Mouse (Mus musculus): ENCODE measurements around the gene Olfr550. TPM values are rescaled to one million over a fixed set of nuclear protein-coding genes. Genes with fewer than 3 reads are reported as not detected.

Gene Olfr550
- not detected in 2 replicates for polyA plus RNA-seq (2015; fragmentation: Nextera tagmentation; extraction: Ambion mirVana)

DNA sequence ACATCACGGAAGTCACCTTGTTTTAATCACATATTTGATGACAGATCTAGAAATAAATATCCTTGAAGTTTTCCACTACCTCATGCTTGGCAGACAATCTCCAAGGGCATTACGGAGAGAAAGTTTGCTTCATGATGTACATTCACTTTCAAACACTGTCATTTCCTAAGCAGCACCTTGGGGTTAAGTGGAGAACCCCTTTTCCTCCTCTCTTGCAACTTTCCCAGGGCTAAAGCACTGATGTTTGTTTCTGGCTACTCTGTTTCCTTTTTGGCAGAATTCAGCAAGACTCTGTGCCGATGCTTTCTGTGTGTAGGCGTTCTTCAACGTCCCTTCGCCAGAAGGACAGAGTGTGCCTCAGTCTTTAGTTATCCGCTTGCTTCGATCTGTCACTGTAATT is at the start of gene Olfr550:
Gene Olfr550, plus strand, starts transcription at position 301 of the 400 bp plus-strand sequence.
- H3K27ac ChIP-seq (ENCODE audit: low read length), result no peak within 1 kb of the TSS
- no peaks in the 10 kb centered on the region for H3K4me1 ChIP-seq (ENCODE audit: control insufficient read depth, insufficient read depth, low read length)
- H3K36me3 ChIP-seq (ENCODE audit: control insufficient read depth, insufficient read depth, low read length), result no peaks in the 10 kb centered on the region
- 87% methylated on average over 8 of the region's 8 CpGs for WGBS
- no peak within 1 kb of the TSS for H3K4me2 ChIP-seq (ENCODE audit: low read depth, low read length)
- H3K9ac ChIP-seq (ENCODE audit: low read length), result no peak within 1 kb of the TSS
- H3K27me3 ChIP-seq (ENCODE audit: control insufficient read depth, insufficient read depth, low read length), result no peaks in the 10 kb centered on the region
- no peak for ATAC-seq (ENCODE audit: insufficient read depth, low FRiP score)
- H3K4me3 ChIP-seq (replicated peaks; ENCODE audit: low read length), result no peak within 1 kb of the TSS
- H3K9me3 ChIP-seq (replicated peaks; ENCODE audit: control insufficient read depth, low read length), result no peaks in the 10 kb centered on the region

DNA sequence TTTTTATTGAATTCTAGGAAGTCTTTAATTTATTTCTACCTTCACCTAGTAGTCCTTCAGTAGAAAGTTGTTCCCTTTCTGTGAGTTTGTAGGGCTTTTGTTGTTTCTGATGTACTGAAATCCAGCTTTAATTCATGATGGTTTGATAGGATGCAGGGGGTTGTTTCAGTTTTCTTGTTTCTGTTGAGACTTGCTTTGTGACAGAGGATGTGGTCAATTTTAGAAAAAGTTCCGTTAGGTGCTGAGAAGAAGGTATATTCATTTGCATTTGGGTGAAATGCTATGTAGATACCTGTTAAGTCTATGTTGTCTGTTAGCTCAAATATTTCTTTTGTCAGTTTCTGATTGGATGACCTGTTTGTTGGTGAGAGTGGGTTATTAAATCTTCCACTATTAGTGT is 42.2 kb upstream of the Olfr550 start:
- no peak for ATAC-seq (ENCODE audit: insufficient read depth, low FRiP score)

DNA sequence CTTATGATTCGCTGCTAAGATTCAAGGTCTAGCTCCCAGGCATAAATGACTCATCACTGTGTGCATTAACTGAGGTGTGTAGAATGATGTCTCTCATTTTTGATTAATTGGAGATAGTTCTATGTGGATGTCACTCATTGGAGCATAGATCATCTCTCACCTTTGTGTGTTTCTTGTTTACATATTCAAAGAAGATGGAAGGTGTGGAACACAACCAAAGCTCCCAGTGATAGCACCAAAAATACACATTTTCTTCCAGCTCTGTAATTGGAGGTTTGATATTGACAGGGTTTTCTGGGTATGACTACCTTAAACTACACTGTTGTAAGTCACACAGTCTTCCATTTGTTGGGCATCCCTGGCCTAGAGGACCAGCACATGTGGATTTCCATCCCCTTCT is 36.8 kb upstream of the Olfr550 start, which contains the start of gene Olfr547:
Gene Olfr547, plus strand, starts transcription at position 301 of the 400 bp plus-strand sequence.
- H3K27me3 ChIP-seq (ENCODE audit: control insufficient read depth, insufficient read depth, low read length), result no peaks in the 10 kb centered on the region
- no peak within 1 kb of the TSS for H3K9ac ChIP-seq (ENCODE audit: low read length)
- H3K36me3 ChIP-seq (ENCODE audit: control insufficient read depth, insufficient read depth, low read length), result no peaks in the 10 kb centered on the region
- no peaks in the 10 kb centered on the region for H3K4me1 ChIP-seq (ENCODE audit: control insufficient read depth, insufficient read depth, low read length)
- H3K4me2 ChIP-seq (ENCODE audit: low read depth, low read length), result no peak within 1 kb of the TSS
- ATAC-seq (ENCODE audit: insufficient read depth, low FRiP score), result no peak
- H3K9me3 ChIP-seq (replicated peaks; ENCODE audit: control insufficient read depth, low read length), result no peaks in the 10 kb centered on the region
- H3K4me3 ChIP-seq (replicated peaks; ENCODE audit: low read length), result no peak within 1 kb of the TSS
- H3K27ac ChIP-seq (ENCODE audit: low read length), result no peak within 1 kb of the TSS
- 71% methylated on average over 1 of the region's 1 CpGs for WGBS

More for the DNA sequence above, 42.2 kb upstream of the Olfr550 start:
- no peak overlapping the region for H3K4me2 ChIP-seq (ENCODE audit: low read depth, low read length)
- WGBS, result 78% methylated on average over 1 of the region's 1 CpGs
- no peak overlapping the region for H3K9ac ChIP-seq (ENCODE audit: low read length)
- H3K27me3 ChIP-seq (ENCODE audit: control insufficient read depth, insufficient read depth, low read length), result no peaks in the 10 kb centered on the region
- no peaks in the 10 kb centered on the region for H3K9me3 ChIP-seq (replicated peaks; ENCODE audit: control insufficient read depth, low read length)
- H3K4me1 ChIP-seq (ENCODE audit: control insufficient read depth, insufficient read depth, low read length), result no peaks in the 10 kb centered on the region
- no peak overlapping the region for H3K4me3 ChIP-seq (replicated peaks; ENCODE audit: low read length)
- no peaks in the 10 kb centered on the region for H3K36me3 ChIP-seq (ENCODE audit: control insufficient read depth, insufficient read depth, low read length)
- H3K27ac ChIP-seq (ENCODE audit: low read length), result no peak overlapping the region

DNA sequence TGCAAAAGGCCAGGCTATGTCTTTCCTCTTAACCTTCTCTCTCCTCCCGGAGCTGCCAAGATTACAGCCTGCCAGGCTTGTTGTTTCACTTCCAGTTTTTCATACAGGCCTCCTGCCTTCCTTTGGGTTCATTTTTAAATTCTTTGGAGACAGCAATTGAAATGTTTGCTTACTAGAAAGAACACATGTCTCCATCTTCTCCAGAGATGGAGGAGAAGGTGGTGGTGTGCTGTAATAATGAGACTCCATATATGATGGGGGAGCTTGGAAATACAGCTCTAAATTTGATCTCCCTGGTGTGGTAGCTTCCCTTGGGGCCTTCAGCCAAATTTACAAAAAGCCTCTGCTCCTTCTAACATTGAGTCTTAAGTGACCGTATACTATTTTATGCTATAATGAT is 30.6 kb upstream of the Olfr550 start, which contains the start of gene Olfr548-ps1:
Gene Olfr548-ps1, plus strand, starts transcription at position 301 of the 400 bp plus-strand sequence.
- no peaks in the 10 kb centered on the region for H3K36me3 ChIP-seq (ENCODE audit: control insufficient read depth, insufficient read depth, low read length)
- 73% methylated on average over 2 of the region's 2 CpGs for WGBS
- no peak for ATAC-seq (ENCODE audit: insufficient read depth, low FRiP score)
- no peak within 1 kb of the TSS for H3K9ac ChIP-seq (ENCODE audit: low read length)
- no peak within 1 kb of the TSS for H3K4me3 ChIP-seq (replicated peaks; ENCODE audit: low read length)
- H3K27me3 ChIP-seq (ENCODE audit: control insufficient read depth, insufficient read depth, low read length), result no peaks in the 10 kb centered on the region
- H3K27ac ChIP-seq (ENCODE audit: low read length), result no peak within 1 kb of the TSS
- H3K4me1 ChIP-seq (ENCODE audit: control insufficient read depth, insufficient read depth, low read length), result no peaks in the 10 kb centered on the region
- H3K4me2 ChIP-seq (ENCODE audit: low read depth, low read length), result no peak within 1 kb of the TSS
- no peaks in the 10 kb centered on the region for H3K9me3 ChIP-seq (replicated peaks; ENCODE audit: control insufficient read depth, low read length)

DNA sequence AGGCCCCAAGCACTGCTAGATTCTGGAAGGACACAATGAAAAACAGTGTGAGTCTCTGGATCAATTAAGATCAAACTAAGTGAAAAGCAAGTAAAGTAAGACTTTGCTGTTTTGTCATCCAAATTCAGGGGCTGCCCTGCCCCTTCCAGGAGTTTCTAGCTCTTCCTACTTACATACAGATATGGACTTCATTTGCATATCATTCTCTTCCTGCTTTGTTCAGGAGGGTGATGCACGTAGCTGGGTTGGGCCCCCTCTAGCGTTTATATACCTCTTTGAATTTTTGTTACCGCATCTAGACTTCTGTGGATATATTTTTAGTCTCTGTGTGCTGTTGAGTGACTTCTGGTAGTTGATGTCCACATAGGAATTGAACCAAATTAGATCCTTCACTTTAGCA is 30.0 kb upstream of the Olfr550 start:
- no peaks in the 10 kb centered on the region for H3K9me3 ChIP-seq (replicated peaks; ENCODE audit: control insufficient read depth, low read length)

DNA sequence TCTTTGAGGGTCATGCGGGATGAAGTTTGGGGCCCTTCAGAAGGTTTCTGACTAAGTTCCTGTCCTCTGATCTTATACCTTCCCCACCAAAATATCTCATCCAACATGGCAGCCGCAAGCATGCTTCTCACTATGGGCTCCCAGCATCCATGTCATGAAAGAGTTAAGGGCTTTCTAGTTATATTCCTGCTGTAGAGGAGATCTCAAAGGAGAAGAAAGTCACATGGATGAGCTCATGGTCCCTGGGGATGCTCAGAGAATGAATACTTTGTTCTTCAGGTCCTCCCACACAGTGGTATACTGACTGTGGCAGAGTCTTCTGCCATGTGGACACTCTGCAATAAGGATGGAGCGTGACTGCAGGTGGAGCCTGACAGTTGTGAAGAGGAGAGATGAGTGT is 21.7 kb upstream of the Olfr550 start, which contains the start of gene Olfr549:
Gene Olfr549, plus strand, starts transcription at position 301 of the 400 bp plus-strand sequence.
- no peak within 1 kb of the TSS for H3K4me3 ChIP-seq (replicated peaks; ENCODE audit: low read length)
- H3K4me2 ChIP-seq (ENCODE audit: low read depth, low read length), result no peak within 1 kb of the TSS
- no peak within 1 kb of the TSS for H3K27ac ChIP-seq (ENCODE audit: low read length)
- WGBS, result 85% methylated on average over 3 of the region's 3 CpGs
- no peaks in the 10 kb centered on the region for H3K9me3 ChIP-seq (replicated peaks; ENCODE audit: control insufficient read depth, low read length)
- no peak within 1 kb of the TSS for H3K9ac ChIP-seq (ENCODE audit: low read length)
- H3K27me3 ChIP-seq (ENCODE audit: control insufficient read depth, insufficient read depth, low read length), result no peaks in the 10 kb centered on the region
- H3K36me3 ChIP-seq (ENCODE audit: control insufficient read depth, insufficient read depth, low read length), result no peaks in the 10 kb centered on the region
- ATAC-seq (ENCODE audit: insufficient read depth, low FRiP score), result no peak
- no peaks in the 10 kb centered on the region for H3K4me1 ChIP-seq (ENCODE audit: control insufficient read depth, insufficient read depth, low read length)

More for the DNA sequence above, 30.0 kb upstream of the Olfr550 start:
- Histone ChIP-seq H3K27ac (ENCODE audit: low read length) (no peak overlapping the region), H3K4me1 (ENCODE audit: control insufficient read depth, insufficient read depth, low read length) (no peaks in the 10 kb centered on the region), H3K4me2 (ENCODE audit: low read depth, low read length) (no peak overlapping the region), H3K36me3 (ENCODE audit: control insufficient read depth, insufficient read depth, low read length) (no peaks in the 10 kb centered on the region), H3K27me3 (ENCODE audit: control insufficient read depth, insufficient read depth, low read length) (no peaks in the 10 kb centered on the region), H3K4me3 (replicated peaks; ENCODE audit: low read length) (no peak overlapping the region), H3K9ac (ENCODE audit: low read length) (no peak overlapping the region)
- no peak for ATAC-seq (ENCODE audit: insufficient read depth, low FRiP score)
- 59% methylated on average over 3 of the region's 3 CpGs for WGBS

DNA sequence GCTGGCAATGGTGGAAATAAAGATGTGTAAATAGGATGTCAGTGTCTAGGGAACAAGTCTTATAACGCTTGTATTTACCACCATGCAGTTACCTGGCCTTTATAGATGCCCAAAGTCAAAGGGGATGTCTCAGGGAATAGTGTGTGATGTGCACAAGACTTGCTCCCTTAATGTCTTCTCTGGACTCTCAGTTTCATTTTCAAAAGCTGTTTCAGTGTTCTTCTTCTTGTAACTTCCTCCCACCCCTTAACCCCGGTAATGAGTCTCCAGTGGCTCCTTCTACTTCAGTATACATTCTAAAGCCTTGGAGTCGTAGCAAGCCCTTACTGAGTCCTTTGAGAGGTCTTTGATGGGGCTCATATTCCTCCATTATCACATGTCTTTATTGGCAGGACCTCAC is 18.0 kb upstream of the Olfr550 start:
- no peak for ATAC-seq (ENCODE audit: insufficient read depth, low FRiP score)
- H3K36me3 ChIP-seq (ENCODE audit: control insufficient read depth, insufficient read depth, low read length), result no peaks in the 10 kb centered on the region
- H3K27ac ChIP-seq (ENCODE audit: low read length), result no peak overlapping the region
- no peak overlapping the region for H3K9ac ChIP-seq (ENCODE audit: low read length)
- H3K27me3 ChIP-seq (ENCODE audit: control insufficient read depth, insufficient read depth, low read length), result no peaks in the 10 kb centered on the region
- H3K4me3 ChIP-seq (replicated peaks; ENCODE audit: low read length), result no peak overlapping the region
- H3K9me3 ChIP-seq (replicated peaks; ENCODE audit: control insufficient read depth, low read length), result no peaks in the 10 kb centered on the region
- WGBS, result 71% methylated on average over 3 of the region's 3 CpGs
- no peak overlapping the region for H3K4me2 ChIP-seq (ENCODE audit: low read depth, low read length)
- H3K4me1 ChIP-seq (ENCODE audit: control insufficient read depth, insufficient read depth, low read length), result no peaks in the 10 kb centered on the region

DNA sequence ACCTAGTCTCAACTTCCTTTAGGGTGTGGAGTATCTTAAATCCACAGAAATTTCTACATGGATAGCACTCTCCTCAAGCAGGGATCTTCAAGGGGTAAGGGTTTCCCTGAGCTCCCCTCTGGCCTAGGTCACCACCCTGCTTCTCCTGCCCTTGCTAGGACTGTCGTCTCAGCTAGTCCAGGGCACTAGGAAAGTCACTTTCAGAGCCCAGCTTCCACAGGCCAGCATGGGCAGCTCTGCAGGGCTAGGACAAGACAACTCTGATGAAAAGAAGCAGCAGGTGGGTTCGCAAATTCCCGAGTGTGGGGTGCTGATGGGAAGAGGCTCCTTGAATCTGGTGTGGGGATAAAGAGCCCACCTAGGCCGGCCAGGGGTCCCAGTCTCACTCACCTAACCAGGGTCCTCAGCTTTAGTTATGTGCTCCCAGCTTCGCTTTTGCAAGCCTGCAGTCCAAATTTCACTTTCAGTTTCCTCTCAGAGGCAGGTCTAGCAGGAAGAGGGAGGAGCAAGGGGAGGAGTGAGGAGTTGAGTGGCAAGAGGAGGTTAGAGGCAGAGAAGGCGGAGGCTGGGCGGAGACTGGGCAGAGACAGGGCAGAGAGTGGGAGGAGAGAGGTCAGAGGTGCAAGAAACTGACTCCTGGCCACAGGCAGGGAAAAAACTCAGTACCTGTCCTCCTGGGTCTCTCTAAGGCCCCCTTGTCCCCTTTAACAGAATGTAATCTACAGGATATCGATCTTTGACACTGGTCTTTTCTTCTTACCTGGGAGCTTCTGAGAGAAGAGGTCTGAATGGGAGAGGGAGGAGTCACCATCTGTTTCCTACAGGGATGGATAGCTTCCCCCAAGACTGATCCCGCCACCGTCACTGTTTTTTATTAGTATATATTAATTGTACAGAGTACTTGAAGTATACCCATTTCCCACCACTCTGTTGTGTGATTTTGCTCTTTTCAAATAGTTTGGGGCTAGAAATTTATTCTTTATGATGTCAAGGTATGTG is 5.9 kb upstream of the Olfr550 start, which contains the start of gene Trim21:
Gene Trim21, minus strand, starts transcription at position 488 of the 999 bp plus-strand sequence.
- peak within 1 kb of the TSS; percentile 79 for H3K9ac ChIP-seq (ENCODE audit: low read length)
- no peaks in the 10 kb centered on the region for H3K36me3 ChIP-seq (ENCODE audit: control insufficient read depth, insufficient read depth, low read length)
- H3K27ac ChIP-seq (ENCODE audit: low read length), result peak within 1 kb of the TSS; percentile 50; the same call in 1 of the 2 replicates
- H3K4me2 ChIP-seq (ENCODE audit: low read depth, low read length), result peak within 1 kb of the TSS; percentile 89
- peak; percentile 98 for ATAC-seq (ENCODE audit: insufficient read depth, low FRiP score)
- H3K4me3 ChIP-seq (replicated peaks; ENCODE audit: low read length), result peak within 1 kb of the TSS; percentile 58
- H3K9me3 ChIP-seq (replicated peaks; ENCODE audit: control insufficient read depth, low read length), result no peaks in the 10 kb centered on the region
- 13% methylated on average over 10 of the region's 10 CpGs for WGBS
- no peaks in the 10 kb centered on the region for H3K27me3 ChIP-seq (ENCODE audit: control insufficient read depth, insufficient read depth, low read length)
- peaks cover 2% of the 10 kb centered on the region; the same call in 1 of the 2 replicates for H3K4me1 ChIP-seq (ENCODE audit: control insufficient read depth, insufficient read depth, low read length)

DNA sequence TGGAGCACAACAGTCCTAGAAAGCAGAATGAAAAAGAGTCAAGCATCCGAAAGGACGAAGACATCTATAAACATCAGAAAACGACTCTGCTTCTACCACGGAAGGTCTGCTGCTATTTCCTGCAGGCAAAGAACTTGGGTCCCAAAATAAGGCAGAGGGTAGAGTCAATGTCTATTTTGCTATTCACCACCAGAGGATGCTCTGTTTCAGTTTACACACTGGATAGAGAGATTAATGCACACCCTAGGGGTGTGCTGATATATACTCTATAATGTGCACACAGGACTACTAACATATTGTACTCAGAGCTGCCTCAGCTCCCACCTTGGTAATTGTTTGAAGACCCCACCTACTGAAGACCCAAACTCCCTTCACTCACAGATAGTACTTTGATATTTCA is 5.0 kb upstream of the Olfr550 start:
- 87% methylated on average over 4 of the region's 4 CpGs for WGBS
- H3K9ac ChIP-seq (ENCODE audit: low read length), result no peak overlapping the region
- no peak overlapping the region for H3K27ac ChIP-seq (ENCODE audit: low read length)
- H3K27me3 ChIP-seq (ENCODE audit: control insufficient read depth, insufficient read depth, low read length), result no peaks in the 10 kb centered on the region
- H3K4me3 ChIP-seq (replicated peaks; ENCODE audit: low read length), result no peak overlapping the region
- H3K36me3 ChIP-seq (ENCODE audit: control insufficient read depth, insufficient read depth, low read length), result no peaks in the 10 kb centered on the region
- peaks cover 2% of the 10 kb centered on the region; the same call in 1 of the 2 replicates for H3K4me1 ChIP-seq (ENCODE audit: control insufficient read depth, insufficient read depth, low read length)
- H3K9me3 ChIP-seq (replicated peaks; ENCODE audit: control insufficient read depth, low read length), result no peaks in the 10 kb centered on the region
- no peak overlapping the region for H3K4me2 ChIP-seq (ENCODE audit: low read depth, low read length)
- no peak for ATAC-seq (ENCODE audit: insufficient read depth, low FRiP score)
